Mouse (Mus musculus): Measurements from ENCODE around the gene Ube2s.
A peak's percentile ranks its signal among the peaks of the same experiment; 100 is the strongest.
"Not testable (repeated sequence)": the region's sequence is repeated elsewhere in the genome, so short reads cannot be mapped to it uniquely, and the experiment has no call there.

The Ube2s gene

DNA sequence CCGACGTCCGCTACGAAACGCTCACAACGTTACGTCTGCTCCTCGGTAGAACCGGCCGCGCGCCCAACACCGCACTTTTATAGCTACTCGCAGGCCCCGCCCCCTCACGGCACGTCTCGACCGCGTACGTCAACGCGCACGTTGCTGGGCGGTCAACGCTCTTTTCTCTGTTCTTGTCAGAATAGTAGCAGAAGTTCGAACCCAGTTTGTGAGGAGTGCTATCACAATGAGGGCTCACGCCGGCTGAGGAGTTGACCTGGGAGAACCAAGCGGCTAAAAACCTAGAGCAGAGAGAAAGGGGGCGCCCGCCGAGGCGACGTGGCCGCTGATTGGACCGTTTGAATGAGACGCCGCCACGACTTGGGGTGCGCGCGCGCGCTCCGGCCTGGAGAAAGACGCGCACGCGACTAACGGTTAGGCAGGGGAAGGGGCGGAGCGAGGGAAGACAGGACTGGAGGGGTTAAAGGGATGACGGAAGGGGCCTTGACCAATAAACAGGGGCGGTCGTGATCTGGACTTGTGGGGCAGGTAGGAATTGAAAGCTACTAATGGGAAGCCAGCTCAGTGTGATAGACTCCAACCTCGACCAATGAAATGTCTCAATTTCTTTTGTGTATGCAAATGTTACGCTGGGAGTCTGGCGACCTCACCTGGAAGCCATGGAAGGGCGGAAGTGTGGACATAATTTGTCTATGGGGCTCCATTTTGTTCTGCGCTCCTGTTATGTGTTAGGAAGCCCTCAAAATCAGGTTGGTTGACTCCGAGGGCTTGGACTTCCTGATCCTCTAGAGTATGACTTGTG is at the start of gene Ube2s:
Gene Ube2s, minus strand, starts transcription at position 288 of the 802 bp plus-strand sequence.
- peak; percentile 100 for DNase-seq (ENCODE audit: low read depth)

- not testable (repeated sequence) for DNase-seq (ENCODE audit: low read depth)
Measured at GRCm38 (mm10) chr7:4860926-4861325, 48.5 kb upstream of the Ube2s start.

DNA sequence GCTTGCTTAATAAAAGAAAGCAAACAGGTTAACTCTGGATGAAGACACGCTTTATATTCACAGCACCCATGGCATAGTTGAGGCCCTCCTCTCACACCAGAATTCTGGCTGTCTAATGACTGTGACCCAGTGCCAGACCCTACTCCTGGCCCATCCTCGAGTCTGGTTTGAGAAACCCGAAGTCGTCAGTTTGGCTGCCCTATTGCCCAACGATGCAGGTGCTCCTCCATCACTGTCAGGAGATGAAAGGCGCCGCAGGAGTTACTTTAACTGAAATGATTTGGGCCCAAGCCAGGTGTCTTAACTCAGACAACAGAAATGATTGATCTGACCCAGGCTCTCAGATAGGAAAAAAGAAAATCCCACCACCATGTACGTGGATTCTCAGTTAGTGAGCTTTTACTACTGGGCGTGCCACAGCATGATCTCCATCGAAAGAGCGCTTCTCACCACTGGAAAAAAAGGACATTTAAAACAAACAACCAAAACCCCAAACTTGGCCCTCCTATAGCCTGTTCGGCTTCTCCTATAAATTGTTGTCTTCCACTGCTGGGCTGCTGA is 47.1 kb upstream of the Ube2s start:
- DNase-seq (ENCODE audit: low read depth) = no peak

DNA sequence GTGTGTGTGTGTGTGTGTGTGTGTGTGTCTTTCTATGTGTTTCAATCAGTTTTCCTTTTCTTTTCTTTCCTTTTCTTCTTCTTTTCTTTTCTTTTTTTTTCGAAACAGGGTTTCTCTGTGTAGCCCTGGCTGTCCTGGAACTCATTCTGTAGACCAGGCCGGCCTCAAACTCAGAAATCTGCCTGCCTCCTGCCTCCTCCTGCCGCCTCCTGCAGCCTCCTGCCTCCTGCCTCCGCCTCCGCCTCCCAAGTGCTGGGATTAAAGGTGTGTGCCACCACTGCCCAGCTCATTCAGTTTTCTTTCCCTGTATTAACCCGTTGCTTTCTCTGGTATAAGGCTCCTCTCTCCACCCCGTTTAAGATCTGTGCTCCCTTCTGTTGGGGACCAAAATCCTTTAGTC is 44.9 kb upstream of the Ube2s start:
- DNase-seq (ENCODE audit: low read depth) = no peak

- no peak for DNase-seq (ENCODE audit: low read depth)
Measured at GRCm38 (mm10) chr7:4856508-4856907, 44.1 kb upstream of the Ube2s start.

- DNase-seq (ENCODE audit: low read depth) = no peak
Measured at GRCm38 (mm10) chr7:4853613-4854012, 41.2 kb upstream of the Ube2s start.

DNA sequence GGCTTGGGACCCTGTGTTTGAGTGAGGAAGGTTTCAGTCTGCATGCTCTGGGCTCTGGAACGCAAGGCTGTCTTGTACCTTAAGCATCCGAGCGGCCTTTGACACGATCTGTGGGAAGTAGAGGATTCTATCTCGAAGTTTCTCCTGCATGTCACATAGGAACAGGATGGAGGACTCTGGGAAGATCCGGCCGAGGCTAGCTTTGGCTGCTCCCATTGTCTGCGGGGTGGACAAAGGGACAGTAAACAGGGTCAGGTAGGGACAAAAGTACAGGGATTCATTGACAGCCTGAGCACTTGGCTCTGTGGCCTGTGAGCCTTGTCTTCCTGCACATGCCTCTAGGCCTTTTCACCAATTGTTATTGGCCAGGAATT is 38.9 kb upstream of the Ube2s start:
- DNase-seq (ENCODE audit: low read depth) = no peak

DNA sequence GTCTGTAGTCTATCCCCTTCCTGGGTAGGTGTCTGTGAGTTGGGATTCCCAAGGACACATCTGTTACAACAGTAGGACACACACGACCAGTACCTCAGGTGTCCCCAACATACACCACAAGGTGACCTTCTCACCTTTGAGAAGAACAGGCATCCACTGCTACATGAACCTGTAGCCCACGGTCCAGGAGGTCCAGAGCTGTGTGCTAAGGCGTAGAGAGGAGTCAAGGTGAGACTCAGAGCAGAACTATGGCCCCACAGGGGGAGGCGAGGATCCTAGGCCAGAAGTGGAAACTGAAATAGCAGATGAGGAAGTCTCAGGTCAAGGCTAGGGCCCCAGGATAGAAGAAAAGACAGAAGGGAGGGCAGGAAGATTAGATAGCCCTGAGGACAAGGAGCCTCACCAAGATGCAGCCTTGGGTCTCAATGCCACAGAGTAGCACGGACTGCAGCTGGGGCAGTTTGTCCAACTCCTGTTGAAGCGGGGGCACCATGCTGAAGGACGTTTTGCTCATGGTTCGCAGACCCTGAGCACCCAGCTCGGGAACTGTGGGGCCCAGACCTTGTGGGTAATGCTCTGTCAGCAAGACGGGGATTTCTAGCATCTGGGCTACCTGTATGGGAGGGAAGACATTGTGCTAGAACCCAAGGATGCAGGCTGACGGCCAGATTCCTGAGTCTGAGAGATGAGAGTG is 38.4 kb upstream of the Ube2s start:
- DNase-seq (ENCODE audit: low read depth) = no peak

- DNase-seq (ENCODE audit: low read depth) = no peak
Measured at GRCm38 (mm10) chr7:4849372-4849771, 37.0 kb upstream of the Ube2s start.

GRCm38 (mm10) chr7:4844917-4845309 is 32.5 kb upstream of the Ube2s start:
- no peak for DNase-seq (ENCODE audit: low read depth)

- no peak for DNase-seq (ENCODE audit: low read depth)
Measured at GRCm38 (mm10) chr7:4844245-4844916, 32.0 kb upstream of the Ube2s start, which contains the start of gene Shisa7. Shisa7 (minus strand) TSS chr7:4844696.

DNA sequence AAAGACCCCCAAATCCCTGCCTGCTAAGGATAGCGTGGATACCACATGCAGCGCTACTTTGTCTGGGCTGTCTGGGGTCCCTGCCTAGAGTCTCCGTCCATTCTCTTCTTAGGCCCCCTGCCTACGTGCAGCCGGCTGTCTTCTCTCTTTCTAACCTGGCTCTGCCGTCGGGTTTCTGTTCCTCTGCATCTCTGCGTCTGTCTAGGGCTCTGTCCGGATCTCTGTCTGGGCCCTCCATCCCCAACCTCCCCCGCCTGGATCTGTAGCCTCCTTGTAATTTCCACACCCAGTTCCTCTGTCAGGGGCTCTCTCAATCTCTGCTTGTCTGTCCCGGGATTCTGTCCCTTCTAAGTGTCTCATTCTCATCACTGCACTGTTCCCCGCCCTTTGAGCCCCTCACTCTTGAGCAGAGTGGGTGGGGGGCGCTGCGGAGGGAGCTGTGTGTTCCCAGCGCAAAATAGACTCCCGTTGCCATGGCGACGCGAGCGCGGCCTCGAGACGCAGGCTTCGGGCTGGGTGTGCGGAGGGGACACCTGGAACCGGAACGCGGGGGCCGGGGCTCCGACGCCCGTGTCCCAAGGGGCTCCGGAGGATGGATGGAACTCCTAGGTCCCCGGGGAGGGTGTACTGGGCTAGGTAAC is 31.3 kb upstream of the Ube2s start:
- DNase-seq (ENCODE audit: low read depth) = no peak

- DNase-seq (ENCODE audit: low read depth) = no peak
Measured at GRCm38 (mm10) chr7:4842634-4843131, 30.3 kb upstream of the Ube2s start.

- no peak for DNase-seq (ENCODE audit: low read depth)
Measured at GRCm38 (mm10) chr7:4842077-4842476, 29.7 kb upstream of the Ube2s start.

DNA sequence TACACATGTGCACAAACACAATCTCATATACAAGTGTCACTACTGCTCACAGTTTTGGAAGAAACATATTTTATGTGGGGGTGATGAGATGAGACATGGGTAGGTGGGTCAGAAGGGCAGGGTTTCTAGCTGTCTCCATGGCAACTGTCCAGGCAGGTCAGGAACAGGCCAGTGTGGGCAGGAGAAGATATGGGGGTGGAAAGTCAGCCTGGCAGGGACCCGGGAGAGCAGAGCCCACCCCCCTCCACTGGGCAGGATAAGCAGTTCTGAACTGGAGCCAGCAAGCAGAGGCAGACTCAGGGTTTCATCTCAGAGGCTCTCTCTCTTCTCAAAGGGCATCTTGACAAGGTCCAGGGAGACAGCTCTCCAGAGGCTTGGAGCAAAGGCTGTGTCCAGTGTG is 25.2 kb upstream of the Ube2s start:
- DNase-seq (ENCODE audit: low read depth) = no peak

DNA sequence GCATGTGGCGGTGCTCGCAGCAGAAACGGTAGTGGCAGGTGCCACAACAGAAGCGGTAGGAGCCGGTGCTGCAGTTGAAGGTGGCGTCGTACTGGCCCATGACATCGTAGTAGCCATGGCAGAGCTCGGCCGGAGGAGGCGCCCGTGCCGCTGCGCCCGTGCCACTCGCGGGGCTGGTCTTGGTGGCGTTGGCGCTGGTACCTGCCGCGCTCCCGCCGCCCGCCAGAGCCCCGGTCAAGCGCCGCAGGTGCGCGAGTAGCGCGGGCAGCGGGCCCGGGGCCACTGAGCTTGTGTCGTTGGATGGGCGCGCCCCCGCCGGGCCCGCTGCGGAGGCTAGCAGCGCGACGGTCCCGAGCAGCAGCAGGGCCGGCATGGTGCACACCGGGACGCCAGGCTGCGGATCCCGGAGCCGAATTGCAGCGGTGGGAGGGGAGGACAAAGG is 24.0 kb upstream of the Ube2s start:
- no peak for DNase-seq (ENCODE audit: low read depth)

- DNase-seq (ENCODE audit: low read depth) = no peak
Measured at GRCm38 (mm10) chr7:4835631-4836327, 23.4 kb upstream of the Ube2s start.

- no peak for DNase-seq (ENCODE audit: low read depth)
Measured at GRCm38 (mm10) chr7:4830476-4830875, 18.1 kb upstream of the Ube2s start.

GRCm38 (mm10) chr7:4825365-4825764 is 13.0 kb upstream of the Ube2s start:
- DNase-seq (ENCODE audit: low read depth) = no peak

DNA sequence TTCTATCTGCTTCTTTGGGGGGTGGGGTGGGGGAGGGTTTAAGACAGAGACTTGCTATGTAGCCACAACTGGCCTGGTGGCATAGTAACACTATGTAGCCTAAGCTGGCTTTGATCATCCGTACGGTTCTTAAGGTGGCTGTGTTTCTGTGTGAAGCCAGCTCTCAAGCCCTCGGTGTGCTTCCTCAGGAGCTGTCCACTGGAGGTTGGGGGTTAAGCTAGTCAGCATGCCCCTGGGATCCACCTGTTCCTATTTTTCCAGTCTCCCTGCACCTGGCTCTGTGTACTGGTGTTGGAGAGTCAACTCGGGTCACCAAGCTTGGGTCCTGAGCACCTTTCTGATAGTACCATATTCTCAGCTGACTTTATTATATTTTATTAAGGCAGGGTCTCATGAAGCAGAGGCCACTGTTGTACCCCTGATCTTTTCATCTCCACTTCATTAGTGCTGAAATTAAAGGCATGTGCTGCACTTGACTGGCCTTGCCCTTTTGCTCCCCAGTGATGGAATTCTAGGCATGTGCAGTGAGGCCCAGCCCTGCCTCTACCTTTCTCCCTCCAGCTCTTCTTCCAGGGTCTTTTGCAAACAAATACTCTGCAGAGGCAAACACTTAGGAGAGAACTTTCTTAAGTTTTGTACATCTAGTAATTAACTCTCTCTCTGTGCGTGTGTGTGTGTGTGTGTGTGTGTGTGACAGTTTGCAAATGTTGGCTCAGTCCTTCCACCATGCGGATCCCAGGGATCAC is 9.9 kb upstream of the Ube2s start:
- DNase-seq (ENCODE audit: low read depth) = no peak

DNA sequence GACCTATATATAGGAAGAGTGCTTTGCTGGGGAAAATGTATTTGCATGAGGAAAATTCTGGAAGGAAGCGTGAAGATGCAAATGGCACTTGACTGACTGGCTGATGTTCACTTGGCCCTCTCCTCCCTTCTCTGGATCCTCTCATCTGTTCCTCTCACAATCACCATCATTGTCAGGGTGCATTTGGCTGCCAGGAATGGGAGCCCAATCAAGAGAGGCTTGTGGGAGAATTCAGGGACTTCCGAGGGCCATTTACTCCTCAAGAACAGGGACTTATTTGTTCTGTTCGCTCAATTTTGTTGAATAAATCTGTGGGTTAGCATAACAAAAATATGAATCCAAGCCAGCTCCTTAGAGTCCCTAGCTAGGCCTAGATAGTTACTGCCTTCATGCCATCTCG is 9.3 kb upstream of the Ube2s start:
- DNase-seq (ENCODE audit: low read depth) = no peak

All from 416B (cell line).